Mouse (Mus musculus) hindbrain, embryonic 15.5 days (tissue): ENCODE measurements at regions not wholly inside any gene's neighbourhood (a gene's known extent, or its start where the extent isn't known, plus 50 kb on each side); places are given as distances from the start of the nearest gene placed in this dataset.
A peak's percentile ranks its signal among the peaks of the same experiment; 100 is the strongest.

Source experiments
- ATAC-seq: fragments of 200-750 bp; cut with Nextera tagmentation; 2 replicates; pipeline ENCODE4 v1.8.0; 2017; ENCODE audit warnings: low read depth, moderate number of reproducible peaks, moderate TSS enrichment; ENCODE audit not compliant: low FRiP score
- H3K27ac ChIP-seq: fragments of 300-500 bp; sonication (generic); replicated peaks from 2 replicates; pipeline ENCODE4 v1.5.1; 2015; ENCODE audit warnings: mild to moderate bottlenecking, inconsistent platforms
- H3K27me3 ChIP-seq: fragments of 300-500 bp; sonication (generic); 2 replicates; pipeline ENCODE4 v1.6.1; 2015; ENCODE audit warnings: control low read depth, inconsistent platforms
- H3K36me3 ChIP-seq: fragments of 300-500 bp; sonication (generic); 2 replicates; pipeline ENCODE4 v1.6.1; 2015; ENCODE audit warnings: control low read depth, inconsistent platforms
- H3K4me1 ChIP-seq: fragments of 300-500 bp; sonication (generic); replicated peaks from 2 replicates; pipeline ENCODE4 v1.6.1; 2015; ENCODE audit warnings: control low read depth, inconsistent platforms
- H3K4me2 ChIP-seq: fragments of 300-500 bp; sonication (generic); 2 replicates; pipeline ENCODE4 v1.6.1; 2015; ENCODE audit warnings: moderate library complexity, mild to moderate bottlenecking, inconsistent platforms
- H3K4me3 ChIP-seq: fragments of 300-500 bp; sonication (generic); 2 replicates; pipeline ENCODE4 v1.5.1; 2015; ENCODE audit warnings: mild to moderate bottlenecking, inconsistent platforms
- H3K9ac ChIP-seq: fragments of 300-500 bp; sonication (generic); 2 replicates; pipeline ENCODE4 v1.6.1; 2015; ENCODE audit warnings: inconsistent platforms
- H3K9me3 ChIP-seq: fragments of 300-500 bp; sonication (generic); 2 replicates; pipeline ENCODE4 v1.6.1; 2016; ENCODE audit warnings: control low read depth, inconsistent platforms
- WGBS: fragments of 180-500 bp; shearing (Covaris S2); methylation state at CpG from one replicate; pipeline ENCODE4 v1.1.7; 2015; 5-methylcytosine and 5-hydroxymethylcytosine counted together

GRCm38 (mm10) chr5:16424745-16425144 is 128.6 kb upstream of the Hgf start:
- Histone ChIP-seq H3K36me3 (no peaks in the 10 kb centered on the region), H3K9ac (no peak overlapping the region), H3K9me3 (no peaks in the 10 kb centered on the region), H3K27me3 (no peaks in the 10 kb centered on the region), H3K4me1 (no peaks in the 10 kb centered on the region), H3K27ac (no peak overlapping the region), H3K4me2 (no peak overlapping the region), H3K4me3 (no peak overlapping the region)
- no peak for ATAC-seq
- 78% methylated on average over 4 of the region's 4 CpGs for WGBS

GRCm38 (mm10) chr5:16425302-16425701 is 128.0 kb upstream of the Hgf start:
- Histone ChIP-seq H3K9me3 (no peaks in the 10 kb centered on the region), H3K27ac (no peak overlapping the region), H3K4me2 (no peak overlapping the region), H3K4me1 (no peaks in the 10 kb centered on the region), H3K27me3 (no peaks in the 10 kb centered on the region), H3K4me3 (no peak overlapping the region), H3K36me3 (no peaks in the 10 kb centered on the region), H3K9ac (no peak overlapping the region)
- 39% methylated on average over 8 of the region's 8 CpGs for WGBS
- ATAC-seq: no peak

DNA sequence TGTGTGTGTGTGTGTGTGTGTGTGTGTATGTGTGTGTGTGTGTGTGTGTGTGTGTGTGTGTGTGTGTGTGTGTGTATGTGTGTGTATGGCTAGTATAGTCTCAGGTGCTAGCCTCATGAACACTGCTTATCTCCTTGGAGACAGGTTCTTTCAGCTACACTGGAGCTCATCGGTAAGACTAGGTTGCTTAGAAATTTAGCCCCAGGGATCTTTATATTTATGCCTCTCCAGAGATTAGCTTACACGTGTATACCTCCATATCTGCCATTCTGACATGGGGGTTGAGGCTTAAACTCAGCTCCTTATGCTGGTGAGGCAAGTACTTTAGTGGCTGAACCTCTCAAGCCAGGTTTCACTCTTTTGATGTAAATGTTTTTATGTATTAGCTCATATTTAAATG is 127.0 kb upstream of the Hgf start:
- ATAC-seq: no peak
- Histone ChIP-seq H3K4me1 (no peaks in the 10 kb centered on the region), H3K4me2 (no peak overlapping the region), H3K36me3 (no peaks in the 10 kb centered on the region), H3K4me3 (no peak overlapping the region), H3K9ac (no peak overlapping the region), H3K27me3 (no peaks in the 10 kb centered on the region), H3K27ac (no peak overlapping the region), H3K9me3 (no peaks in the 10 kb centered on the region)
- 44% methylated on average over 2 of the region's 2 CpGs for WGBS

DNA sequence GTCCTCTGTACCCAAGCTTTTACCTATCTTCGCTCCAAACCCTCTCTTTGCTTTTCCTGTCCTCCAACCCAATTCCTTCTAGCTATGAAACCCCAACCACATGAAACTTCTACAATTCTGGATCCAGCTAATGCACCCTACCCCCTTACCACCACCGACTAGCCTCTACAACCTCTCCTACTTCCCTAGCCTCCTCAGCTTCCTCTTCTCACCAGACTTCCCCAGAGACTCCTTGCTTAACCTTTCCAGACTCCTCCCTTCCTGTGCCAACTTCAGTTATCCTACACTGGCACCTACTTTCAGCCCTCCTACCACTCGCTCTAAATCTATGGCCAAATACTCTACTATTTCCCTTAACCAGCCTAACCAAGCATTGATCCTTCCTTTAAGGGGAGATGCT is 118.7 kb upstream of the Hgf start:
- Histone ChIP-seq H3K4me2 (no peak overlapping the region), H3K36me3 (no peaks in the 10 kb centered on the region), H3K4me3 (no peak overlapping the region), H3K9me3 (no peaks in the 10 kb centered on the region), H3K27ac (no peak overlapping the region), H3K9ac (no peak overlapping the region), H3K4me1 (no peaks in the 10 kb centered on the region), H3K27me3 (no peaks in the 10 kb centered on the region)
- no peak for ATAC-seq
- 91% methylated on average over 3 of the region's 3 CpGs for WGBS

- Histone ChIP-seq H3K27me3 (no peaks in the 10 kb centered on the region), H3K36me3 (no peaks in the 10 kb centered on the region), H3K4me2 (no peak overlapping the region), H3K4me1 (no peaks in the 10 kb centered on the region), H3K9me3 (no peaks in the 10 kb centered on the region), H3K4me3 (no peak overlapping the region), H3K9ac (no peak overlapping the region), H3K27ac (no peak overlapping the region)
- no peak for ATAC-seq
- WGBS: 57% methylated on average over 1 of the region's 1 CpGs
Measured at GRCm38 (mm10) chr5:16445056-16445455, 108.2 kb upstream of the Hgf start.

GRCm38 (mm10) chr5:16446977-16447376 is 106.3 kb upstream of the Hgf start:
- 79% methylated on average over 1 of the region's 1 CpGs for WGBS
- Histone ChIP-seq H3K4me2 (no peak overlapping the region), H3K36me3 (no peaks in the 10 kb centered on the region), H3K27ac (no peak overlapping the region), H3K9ac (no peak overlapping the region), H3K4me3 (no peak overlapping the region), H3K4me1 (no peaks in the 10 kb centered on the region), H3K9me3 (no peaks in the 10 kb centered on the region), H3K27me3 (no peaks in the 10 kb centered on the region)
- ATAC-seq: no peak

DNA sequence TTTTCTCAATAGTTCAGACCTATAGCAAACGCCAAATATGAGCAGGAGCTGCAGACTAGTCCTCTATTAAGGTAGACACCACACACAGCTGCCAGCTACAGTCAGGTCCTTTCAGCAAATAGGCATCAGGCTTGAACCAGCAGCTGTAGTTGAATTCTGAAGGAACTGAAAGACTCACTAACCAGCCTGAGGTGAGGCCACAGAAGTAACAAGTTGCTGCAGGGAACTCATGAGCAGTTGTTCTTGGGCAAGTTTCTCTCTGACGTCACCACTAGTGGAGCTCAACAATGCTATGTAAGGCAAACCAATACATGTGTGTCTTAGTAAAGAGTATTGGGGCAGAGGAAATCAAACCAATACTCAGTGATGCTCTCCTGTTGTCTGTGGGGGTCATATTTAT is 91.5 kb upstream of the Hgf start:
- no peak overlapping the region for H3K27ac ChIP-seq
- 88% methylated on average over 2 of the region's 2 CpGs for WGBS
- no peaks in the 10 kb centered on the region for H3K9me3 ChIP-seq
- H3K27me3 ChIP-seq: no peaks in the 10 kb centered on the region
- H3K4me3 ChIP-seq: no peak overlapping the region
- no peaks in the 10 kb centered on the region for H3K36me3 ChIP-seq
- H3K9ac ChIP-seq: no peak overlapping the region
- no peaks in the 10 kb centered on the region for H3K4me1 ChIP-seq
- ATAC-seq: no peak
- H3K4me2 ChIP-seq: no peak overlapping the region

DNA sequence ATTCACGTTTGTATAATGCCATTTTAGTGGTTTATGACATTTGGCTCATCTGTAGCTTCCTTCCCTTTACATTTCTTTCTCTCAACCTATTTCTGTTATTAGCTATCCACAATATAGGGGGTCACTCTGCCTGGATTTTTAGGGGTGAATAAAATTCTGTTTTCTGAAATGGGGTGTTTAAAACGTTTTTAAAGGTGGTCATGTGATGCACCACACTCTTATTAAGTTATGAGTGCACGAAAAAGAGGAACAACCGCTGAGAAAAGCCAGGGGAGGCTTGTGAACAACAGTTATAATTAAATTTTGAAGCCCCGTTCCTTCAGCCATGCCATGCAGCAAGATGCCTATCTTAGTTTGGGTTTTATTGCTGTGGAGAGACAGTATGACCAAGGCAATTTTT is 87.0 kb upstream of the Hgf start:
- Histone ChIP-seq H3K9me3 (no peaks in the 10 kb centered on the region), H3K36me3 (no peaks in the 10 kb centered on the region), H3K27ac (no peak overlapping the region), H3K4me2 (no peak overlapping the region), H3K9ac (no peak overlapping the region), H3K4me1 (peaks cover 5% of the 10 kb centered on the region; the same call in 1 of the 2 replicates), H3K4me3 (no peak overlapping the region), H3K27me3 (no peaks in the 10 kb centered on the region)
- 69% methylated on average over 5 of the region's 5 CpGs for WGBS
- no peak for ATAC-seq

DNA sequence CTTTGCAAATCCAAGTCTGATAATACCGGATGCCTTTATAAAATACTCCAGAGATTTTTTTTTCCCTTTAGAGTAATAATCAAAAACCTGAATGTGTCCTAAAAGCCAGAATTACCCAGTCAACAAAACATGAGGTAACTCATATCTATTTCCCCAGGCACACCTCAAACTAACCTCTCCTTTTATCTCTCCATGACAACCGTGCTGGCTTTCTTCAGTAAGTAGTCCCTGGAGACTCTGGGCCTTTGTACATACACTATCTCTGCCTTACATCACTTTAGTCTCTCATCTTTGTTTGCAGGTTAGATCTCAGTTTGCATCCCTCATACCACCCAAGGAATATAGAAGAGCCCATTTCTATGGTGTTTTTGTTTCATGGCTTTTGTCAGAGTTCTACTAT is 84.7 kb upstream of the Hgf start:
- WGBS: 71% methylated on average over 2 of the region's 2 CpGs
- no peak for ATAC-seq
- no peak overlapping the region for H3K9ac ChIP-seq
- no peak overlapping the region for H3K4me2 ChIP-seq
- no peaks in the 10 kb centered on the region for H3K36me3 ChIP-seq
- H3K27ac ChIP-seq: no peak overlapping the region
- no peak overlapping the region for H3K4me3 ChIP-seq
- peaks cover 5% of the 10 kb centered on the region; the same call in 1 of the 2 replicates for H3K4me1 ChIP-seq
- H3K9me3 ChIP-seq: no peaks in the 10 kb centered on the region
- no peaks in the 10 kb centered on the region for H3K27me3 ChIP-seq

DNA sequence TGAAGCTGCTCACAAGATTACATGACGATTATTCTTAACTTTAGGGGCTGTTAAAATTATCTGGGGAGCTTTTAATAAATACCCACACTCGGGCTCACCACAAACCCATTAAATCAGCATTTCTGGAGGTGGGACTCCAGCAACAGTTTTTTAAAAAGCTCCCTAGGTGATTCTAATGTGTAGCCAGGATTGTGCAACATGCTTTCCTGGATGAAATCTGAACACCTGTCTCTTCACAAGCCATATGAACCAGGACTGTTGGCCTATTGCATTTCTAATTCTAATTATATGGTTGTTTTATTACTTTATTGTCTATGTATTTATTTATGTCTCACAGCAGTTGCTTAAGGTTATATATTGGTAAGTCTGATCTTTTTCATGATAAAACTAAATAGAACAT is 84.1 kb upstream of the Hgf start:
- Histone ChIP-seq H3K4me1 (peaks cover 5% of the 10 kb centered on the region; the same call in 1 of the 2 replicates), H3K27ac (no peak overlapping the region), H3K4me3 (no peak overlapping the region), H3K9me3 (no peaks in the 10 kb centered on the region), H3K4me2 (no peak overlapping the region), H3K27me3 (no peaks in the 10 kb centered on the region), H3K36me3 (no peaks in the 10 kb centered on the region), H3K9ac (no peak overlapping the region)
- ATAC-seq: no peak
- 63% methylated on average over 2 of the region's 2 CpGs for WGBS

DNA sequence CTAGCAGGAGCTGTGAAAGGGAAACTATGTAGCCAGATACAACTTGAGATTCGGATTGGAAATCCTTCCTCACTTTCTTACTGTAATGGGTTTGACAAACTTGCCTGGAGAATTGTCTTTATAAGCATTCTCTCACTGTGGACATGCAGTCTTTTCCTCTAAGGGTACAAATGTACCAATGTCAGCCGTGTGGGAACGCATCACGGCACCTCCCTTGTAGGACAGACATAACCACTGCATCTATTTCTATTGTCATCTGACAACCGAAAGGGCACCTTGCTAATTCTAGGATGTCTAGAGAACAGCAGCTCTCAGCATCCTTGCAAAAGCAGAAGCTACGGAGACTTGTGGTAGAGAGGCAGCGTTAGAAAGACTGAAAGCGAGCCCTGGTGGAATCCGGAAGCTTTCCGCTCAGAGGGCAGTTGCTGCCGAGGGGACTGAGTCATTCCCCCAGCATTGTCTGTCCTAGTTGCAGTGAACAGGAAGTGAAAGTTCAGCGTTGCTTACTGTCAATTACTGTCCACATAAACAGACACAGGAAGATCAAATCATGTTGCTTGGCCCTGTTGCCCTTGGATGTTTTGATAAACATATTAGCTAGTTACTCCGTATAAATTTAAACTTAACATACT is 83.5 kb upstream of the Hgf start:
- Histone ChIP-seq H3K4me1 (peaks cover 5% of the 10 kb centered on the region; the same call in 1 of the 2 replicates), H3K4me3 (no peak overlapping the region), H3K9me3 (no peaks in the 10 kb centered on the region), H3K27ac (no peak overlapping the region), H3K4me2 (no peak overlapping the region), H3K9ac (no peak overlapping the region), H3K27me3 (no peaks in the 10 kb centered on the region), H3K36me3 (no peaks in the 10 kb centered on the region)
- 72% methylated on average over 13 of the region's 13 CpGs for WGBS
- no peak for ATAC-seq

- 56% methylated on average over 10 of the region's 10 CpGs for WGBS
- H3K27ac ChIP-seq: no peak overlapping the region
- H3K9me3 ChIP-seq: no peaks in the 10 kb centered on the region
Measured at GRCm38 (mm10) chr5:16470366-16470982, 82.8 kb upstream of the Hgf start.

DNA sequence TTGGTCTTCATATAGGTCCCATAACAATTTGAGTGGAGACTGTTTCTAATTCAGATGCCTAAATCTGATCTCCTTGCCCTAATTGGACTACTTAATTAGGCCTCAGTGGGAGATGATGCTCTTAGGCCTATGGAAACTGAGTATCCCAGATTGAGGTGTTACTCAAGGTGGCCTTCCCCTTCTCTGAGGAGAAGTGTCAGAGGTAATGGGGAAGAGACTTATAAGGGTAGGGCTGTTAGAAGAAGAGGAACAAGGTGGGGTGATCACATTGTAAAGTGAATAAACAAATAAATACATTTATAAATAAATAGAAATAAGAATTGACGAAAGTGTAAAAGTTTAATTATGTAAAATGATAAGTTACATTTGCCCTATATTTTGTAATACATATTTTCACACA is 65.3 kb upstream of the Hgf start:
- H3K9ac ChIP-seq: no peak overlapping the region
- no peaks in the 10 kb centered on the region for H3K9me3 ChIP-seq
- no peaks in the 10 kb centered on the region for H3K36me3 ChIP-seq
- no peak overlapping the region for H3K4me3 ChIP-seq
- H3K27me3 ChIP-seq: no peaks in the 10 kb centered on the region
- no peaks in the 10 kb centered on the region for H3K4me1 ChIP-seq
- no peak overlapping the region for H3K4me2 ChIP-seq
- 89% methylated on average over 1 of the region's 1 CpGs for WGBS
- no peak overlapping the region for H3K27ac ChIP-seq
- ATAC-seq: no peak

More at GRCm38 (mm10) chr5:16470366-16470982, 82.8 kb upstream of the Hgf start:
- no peak overlapping the region for H3K4me2 ChIP-seq
- H3K27me3 ChIP-seq: no peaks in the 10 kb centered on the region
- H3K36me3 ChIP-seq: no peaks in the 10 kb centered on the region
- peaks cover 5% of the 10 kb centered on the region; the same call in 1 of the 2 replicates for H3K4me1 ChIP-seq
- H3K9ac ChIP-seq: no peak overlapping the region
- peak; percentile 38; the same call in 1 of the 2 replicates for ATAC-seq
- H3K4me3 ChIP-seq: no peak overlapping the region
